Mouse (Mus musculus) bone marrow macrophage, adult 2 months (primary cell): Measurements from ENCODE around the gene Ninl.

Experiments
- CTCF ChIP-seq: IDR thresholded peaks from 2 replicates; pipeline ENCODE4 v1.5.1; 2012; ENCODE audit warnings: low read depth, mild to moderate bottlenecking, low read length, moderate library complexity
- POLR2A ChIP-seq: IDR thresholded peaks from 2 replicates; pipeline ENCODE4 v1.6.1; 2012; ENCODE audit warnings: mild to moderate bottlenecking, low read depth, low read length, borderline replicate concordance

GRCm38 (mm10) chr2:150967491-150967890 is 71.7 kb downstream of the Ninl start:
- no peak for TF ChIP-seq POLR2A
- no peak for TF ChIP-seq CTCF
